Mouse (Mus musculus): ENCODE measurements at regions not wholly inside any gene's neighbourhood (a gene's known extent, or its start where the extent isn't known, plus 50 kb on each side); places are given as distances from the start of the nearest gene placed in this dataset.

GRCm38 (mm10) chr12:107138677-107139400, 349.6 kb upstream of the 3110018I06Rik start:
- Histone ChIP-seq H3K4me1 (ENCODE audit: control insufficient read depth in 2 of 2, insufficient read depth in 2 of 2, low read length in 2 of 2) (no peaks in the 10 kb centered on the region), H3K27ac (replicated peaks in 1 of 2; ENCODE audit: control insufficient read depth in 1 of 2, insufficient read depth in 1 of 2, low read depth in 2 of 2, low read length in 2 of 2) (no peak overlapping the region), H3K9ac (ENCODE audit: low read length) (no peak overlapping the region), H3K4me2 (ENCODE audit: low read length) (no peak overlapping the region), H3K36me3 (ENCODE audit: control insufficient read depth, insufficient read depth, low read length) (no peaks in the 10 kb centered on the region), H3K9me3 (ENCODE audit: control insufficient read depth, low read length) (no peaks in the 10 kb centered on the region), H3K4me3 (ENCODE audit: control insufficient read depth in 1 of 2, insufficient read depth in 1 of 2, low read depth in 1 of 2, low read length in 2 of 2) (no peak overlapping the region), H3K27me3 (ENCODE audit: control insufficient read depth, insufficient read depth, low read length) (no peaks in the 10 kb centered on the region)
- WGBS = 83% methylated on average over 8 of the region's 8 CpGs
- no peak for ATAC-seq (ENCODE audit: insufficient number of reproducible peaks, insufficient read depth, low FRiP score, low read depth)

- Histone ChIP-seq H3K9ac (ENCODE audit: low read length) (no peak overlapping the region), H3K36me3 (ENCODE audit: control insufficient read depth, insufficient read depth, low read length) (no peaks in the 10 kb centered on the region), H3K27me3 (ENCODE audit: control insufficient read depth, insufficient read depth, low read length) (no peaks in the 10 kb centered on the region), H3K27ac (replicated peaks in 1 of 2; ENCODE audit: control insufficient read depth in 1 of 2, insufficient read depth in 1 of 2, low read depth in 2 of 2, low read length in 2 of 2) (no peak overlapping the region), H3K4me2 (ENCODE audit: low read length) (no peak overlapping the region), H3K4me3 (ENCODE audit: control insufficient read depth in 1 of 2, insufficient read depth in 1 of 2, low read depth in 1 of 2, low read length in 2 of 2) (no peak overlapping the region), H3K9me3 (ENCODE audit: control insufficient read depth, low read length) (no peaks in the 10 kb centered on the region), H3K4me1 (ENCODE audit: control insufficient read depth in 2 of 2, insufficient read depth in 2 of 2, low read length in 2 of 2) (no peaks in the 10 kb centered on the region)
- ATAC-seq (ENCODE audit: insufficient number of reproducible peaks, insufficient read depth, low FRiP score, low read depth) = no peak
- WGBS = 84% methylated on average over 9 of the region's 9 CpGs
Measured at GRCm38 (mm10) chr12:107140957-107141595, 347.4 kb upstream of the 3110018I06Rik start.

- no peaks in the 10 kb centered on the region for H3K27me3 ChIP-seq (ENCODE audit: control insufficient read depth, insufficient read depth, low read length)
- WGBS = 88% methylated on average over 6 of the region's 6 CpGs
- H3K9me3 ChIP-seq (ENCODE audit: control insufficient read depth, low read length) = no peaks in the 10 kb centered on the region
- ATAC-seq (ENCODE audit: insufficient number of reproducible peaks, insufficient read depth, low FRiP score, low read depth) = no peak
- H3K4me1 ChIP-seq (ENCODE audit: control insufficient read depth in 2 of 2, insufficient read depth in 2 of 2, low read length in 2 of 2) = no peaks in the 10 kb centered on the region
- H3K27ac ChIP-seq (replicated peaks in 1 of 2; ENCODE audit: control insufficient read depth in 1 of 2, insufficient read depth in 1 of 2, low read depth in 2 of 2, low read length in 2 of 2) = no peak overlapping the region
- no peak overlapping the region for H3K4me2 ChIP-seq (ENCODE audit: low read length)
- H3K9ac ChIP-seq (ENCODE audit: low read length) = no peak overlapping the region
- H3K36me3 ChIP-seq (ENCODE audit: control insufficient read depth, insufficient read depth, low read length) = no peaks in the 10 kb centered on the region
- no peak overlapping the region for H3K4me3 ChIP-seq (ENCODE audit: control insufficient read depth in 1 of 2, insufficient read depth in 1 of 2, low read depth in 1 of 2, low read length in 2 of 2)
Measured at GRCm38 (mm10) chr12:107142226-107142625, 346.2 kb upstream of the 3110018I06Rik start.

DNA sequence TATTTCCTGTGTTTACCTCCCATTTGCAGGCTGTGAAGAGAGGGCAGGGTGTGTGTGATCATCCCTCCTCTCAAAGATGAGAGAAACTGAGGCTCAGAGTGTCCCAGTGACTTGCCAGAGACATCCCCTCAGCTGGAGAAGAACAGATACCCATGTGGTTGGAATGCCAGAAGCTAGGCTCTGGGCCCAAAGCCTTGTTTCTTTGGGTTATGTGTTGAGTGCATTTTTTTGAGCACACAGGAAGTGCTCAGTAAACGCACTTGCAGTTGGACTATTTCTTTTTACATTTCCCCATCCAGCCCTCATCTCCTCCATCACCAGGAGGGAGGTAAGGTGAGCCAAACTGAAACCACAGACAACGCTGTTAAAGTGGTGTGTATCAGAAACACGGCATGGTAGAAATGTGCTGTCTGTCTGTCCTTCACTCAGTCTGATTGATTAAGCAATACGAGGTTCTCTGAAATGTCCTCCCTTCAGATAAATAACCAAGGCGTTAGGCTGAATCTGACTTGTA, 341.8 kb upstream of the 3110018I06Rik start:
- H3K9ac ChIP-seq (ENCODE audit: low read length) = no peak overlapping the region
- H3K27me3 ChIP-seq (ENCODE audit: control insufficient read depth, insufficient read depth, low read length) = no peaks in the 10 kb centered on the region
- ATAC-seq (ENCODE audit: insufficient number of reproducible peaks, insufficient read depth, low FRiP score, low read depth) = no peak
- no peaks in the 10 kb centered on the region; a peak in 1 of 4 replicates for H3K4me1 ChIP-seq (ENCODE audit: control insufficient read depth in 2 of 2, insufficient read depth in 2 of 2, low read length in 2 of 2)
- WGBS = 66% methylated on average over 5 of the region's 5 CpGs
- H3K9me3 ChIP-seq (ENCODE audit: control insufficient read depth, low read length) = no peaks in the 10 kb centered on the region
- H3K27ac ChIP-seq (replicated peaks in 1 of 2; ENCODE audit: control insufficient read depth in 1 of 2, insufficient read depth in 1 of 2, low read depth in 2 of 2, low read length in 2 of 2) = no peak overlapping the region
- no peak overlapping the region for H3K4me3 ChIP-seq (ENCODE audit: control insufficient read depth in 1 of 2, insufficient read depth in 1 of 2, low read depth in 1 of 2, low read length in 2 of 2)
- H3K4me2 ChIP-seq (ENCODE audit: low read length) = no peak overlapping the region
- no peaks in the 10 kb centered on the region for H3K36me3 ChIP-seq (ENCODE audit: control insufficient read depth, insufficient read depth, low read length)

DNA sequence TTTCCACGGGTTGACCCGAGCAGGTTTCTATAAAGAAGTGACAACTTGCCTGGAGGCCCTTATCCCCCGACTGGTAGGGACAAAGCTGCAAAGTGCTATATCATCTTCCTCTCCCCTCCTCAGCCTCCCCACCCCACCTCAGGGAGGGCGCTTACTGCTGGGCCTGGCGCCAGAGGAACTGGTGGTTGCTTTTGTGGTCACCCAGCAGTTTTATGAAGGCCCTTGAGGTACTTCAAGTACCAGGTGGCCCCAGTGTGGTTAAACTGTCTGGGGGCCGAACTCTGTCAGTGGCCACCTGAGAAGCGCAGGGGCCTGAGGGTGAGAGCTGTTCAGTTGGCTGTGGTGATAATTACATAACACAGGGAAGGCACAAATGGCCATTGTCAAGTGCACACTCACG, 340.0 kb upstream of the 3110018I06Rik start:
- Histone ChIP-seq H3K4me1 (ENCODE audit: control insufficient read depth in 2 of 2, insufficient read depth in 2 of 2, low read length in 2 of 2) (no peaks in the 10 kb centered on the region; a peak in 1 of 4 replicates), H3K4me2 (ENCODE audit: low read length) (no peak overlapping the region), H3K27ac (replicated peaks in 1 of 2; ENCODE audit: control insufficient read depth in 1 of 2, insufficient read depth in 1 of 2, low read depth in 2 of 2, low read length in 2 of 2) (no peak overlapping the region), H3K4me3 (ENCODE audit: control insufficient read depth in 1 of 2, insufficient read depth in 1 of 2, low read depth in 1 of 2, low read length in 2 of 2) (no peak overlapping the region), H3K9me3 (ENCODE audit: control insufficient read depth, low read length) (no peaks in the 10 kb centered on the region), H3K36me3 (ENCODE audit: control insufficient read depth, insufficient read depth, low read length) (no peaks in the 10 kb centered on the region), H3K27me3 (ENCODE audit: control insufficient read depth, insufficient read depth, low read length) (no peaks in the 10 kb centered on the region), H3K9ac (ENCODE audit: low read length) (no peak overlapping the region)
- 68% methylated on average over 8 of the region's 8 CpGs for WGBS
- ATAC-seq (ENCODE audit: insufficient number of reproducible peaks, insufficient read depth, low FRiP score, low read depth) = no peak

GRCm38 (mm10) chr12:107151089-107151488, 337.3 kb upstream of the 3110018I06Rik start:
- H3K4me3 ChIP-seq (ENCODE audit: control insufficient read depth in 1 of 2, insufficient read depth in 1 of 2, low read depth in 1 of 2, low read length in 2 of 2) = no peak overlapping the region
- H3K27ac ChIP-seq (replicated peaks in 1 of 2; ENCODE audit: control insufficient read depth in 1 of 2, insufficient read depth in 1 of 2, low read depth in 2 of 2, low read length in 2 of 2) = no peak overlapping the region
- no peak overlapping the region for H3K4me2 ChIP-seq (ENCODE audit: low read length)
- H3K4me1 ChIP-seq (ENCODE audit: control insufficient read depth in 2 of 2, insufficient read depth in 2 of 2, low read length in 2 of 2) = no peaks in the 10 kb centered on the region; a peak in 1 of 4 replicates
- H3K9me3 ChIP-seq (ENCODE audit: control insufficient read depth, low read length) = no peaks in the 10 kb centered on the region
- no peaks in the 10 kb centered on the region for H3K36me3 ChIP-seq (ENCODE audit: control insufficient read depth, insufficient read depth, low read length)
- 71% methylated on average over 5 of the region's 5 CpGs for WGBS
- no peaks in the 10 kb centered on the region for H3K27me3 ChIP-seq (ENCODE audit: control insufficient read depth, insufficient read depth, low read length)
- no peak for ATAC-seq (ENCODE audit: insufficient number of reproducible peaks, insufficient read depth, low FRiP score, low read depth)
- H3K9ac ChIP-seq (ENCODE audit: low read length) = no peak overlapping the region

DNA sequence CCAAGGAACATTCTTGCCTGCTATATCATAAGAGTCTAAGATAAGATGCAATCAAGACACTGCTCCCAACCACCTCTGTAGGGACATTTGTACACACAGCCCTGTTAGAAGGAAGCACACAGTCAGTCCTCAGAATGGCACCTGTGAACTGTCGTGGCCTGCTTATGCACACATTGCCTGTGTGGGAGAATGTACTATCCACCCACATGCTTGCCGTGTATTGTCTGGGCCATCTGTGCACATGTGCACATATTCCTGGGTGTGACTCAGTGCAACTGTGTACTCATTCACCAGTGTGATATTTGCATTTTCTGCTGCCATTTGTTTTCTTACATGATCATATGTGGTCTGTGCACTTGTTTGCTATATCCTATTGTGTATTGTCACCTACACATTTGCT, 333.8 kb upstream of the 3110018I06Rik start:
- no peak overlapping the region for H3K27ac ChIP-seq (replicated peaks in 1 of 2; ENCODE audit: control insufficient read depth in 1 of 2, insufficient read depth in 1 of 2, low read depth in 2 of 2, low read length in 2 of 2)
- no peak overlapping the region for H3K9ac ChIP-seq (ENCODE audit: low read length)
- H3K27me3 ChIP-seq (ENCODE audit: control insufficient read depth, insufficient read depth, low read length) = 0 out of 2 replicates have a peak, but pooled peaks cover 4% of the 10 kb centered on the region
- H3K4me2 ChIP-seq (ENCODE audit: low read length) = no peak overlapping the region
- no peak overlapping the region for H3K4me3 ChIP-seq (ENCODE audit: control insufficient read depth in 1 of 2, insufficient read depth in 1 of 2, low read depth in 1 of 2, low read length in 2 of 2)
- 92% methylated on average over 2 of the region's 2 CpGs for WGBS
- no peaks in the 10 kb centered on the region for H3K4me1 ChIP-seq (ENCODE audit: control insufficient read depth in 2 of 2, insufficient read depth in 2 of 2, low read length in 2 of 2)
- no peaks in the 10 kb centered on the region for H3K9me3 ChIP-seq (ENCODE audit: control insufficient read depth, low read length)
- no peak for ATAC-seq (ENCODE audit: insufficient number of reproducible peaks, insufficient read depth, low FRiP score, low read depth)
- H3K36me3 ChIP-seq (ENCODE audit: control insufficient read depth, insufficient read depth, low read length) = no peaks in the 10 kb centered on the region
